Mouse (Mus musculus): ENCODE data around the gene Senp1. TPM values are rescaled to one million over a fixed set of nuclear protein-coding genes. Genes with fewer than 3 reads are reported as not detected.

The Senp1 gene
- 12.3 and 12.7 TPM in 2 replicates for polyA plus RNA-seq (2012; rRNA removed)

- peak; percentile 76 to 90 for DNase-seq (ENCODE audit: extremely low spot score in 1 of 2, low spot score in 1 of 2)
These were observed at the start of gene Senp1 for GRCm38 (mm10) chr15:98093121-98094011. Senp1 (minus strand) TSS chr15:98093744.

DNA sequence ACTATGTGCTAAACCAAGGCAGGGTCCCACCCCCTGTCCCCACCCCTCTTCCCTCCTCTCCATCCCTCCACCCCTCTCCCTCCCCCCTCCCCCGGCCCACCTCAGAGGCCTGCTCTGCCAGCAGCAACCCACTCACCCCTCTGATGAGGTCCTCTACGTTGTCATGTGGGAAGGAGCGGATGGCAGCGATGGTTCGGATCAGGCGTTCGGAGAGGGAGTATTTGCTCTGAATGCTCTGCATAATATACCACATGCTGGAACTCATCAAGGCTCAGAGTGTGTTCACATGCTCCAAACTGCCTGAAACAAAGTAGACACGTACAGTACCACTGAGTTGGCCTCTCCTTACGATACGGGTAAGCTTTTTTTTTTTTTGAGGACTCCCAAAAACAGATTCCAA is 49.0 kb upstream of the Senp1 start:
- DNase-seq (ENCODE audit: extremely low spot score in 1 of 2, low spot score in 1 of 2), result no peak

- no peak for DNase-seq (ENCODE audit: extremely low spot score in 1 of 2, low spot score in 1 of 2)
These were observed 47.3 kb upstream of the Senp1 start for GRCm38 (mm10) chr15:98140809-98141208.

DNA sequence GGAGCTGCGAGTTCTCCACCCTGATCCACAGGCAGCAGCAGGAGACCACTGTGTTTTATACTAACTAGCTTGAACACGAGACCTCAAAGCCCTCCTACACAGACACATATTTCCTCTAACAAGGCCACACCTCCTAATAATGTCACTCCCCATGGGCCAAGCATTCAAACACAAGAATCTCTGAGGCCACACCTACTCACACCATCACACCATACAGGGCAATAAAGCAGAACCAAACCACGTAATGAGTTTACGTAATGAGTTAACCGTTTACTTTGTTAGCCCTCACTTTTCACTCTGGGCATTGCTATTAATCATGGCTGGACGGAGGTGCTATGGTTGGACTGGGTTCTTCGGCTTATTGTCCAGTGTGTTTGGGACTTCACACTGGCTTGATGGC is 46.2 kb upstream of the Senp1 start:
- no peak for DNase-seq (ENCODE audit: extremely low spot score in 1 of 2, low spot score in 1 of 2)

- DNase-seq (ENCODE audit: extremely low spot score in 1 of 2, low spot score in 1 of 2), result no peak
These were observed 43.3 kb upstream of the Senp1 start for GRCm38 (mm10) chr15:98136871-98137270.

GRCm38 (mm10) chr15:98135671-98136070 is 42.1 kb upstream of the Senp1 start:
- DNase-seq (ENCODE audit: extremely low spot score in 1 of 2, low spot score in 1 of 2), result no peak

DNA sequence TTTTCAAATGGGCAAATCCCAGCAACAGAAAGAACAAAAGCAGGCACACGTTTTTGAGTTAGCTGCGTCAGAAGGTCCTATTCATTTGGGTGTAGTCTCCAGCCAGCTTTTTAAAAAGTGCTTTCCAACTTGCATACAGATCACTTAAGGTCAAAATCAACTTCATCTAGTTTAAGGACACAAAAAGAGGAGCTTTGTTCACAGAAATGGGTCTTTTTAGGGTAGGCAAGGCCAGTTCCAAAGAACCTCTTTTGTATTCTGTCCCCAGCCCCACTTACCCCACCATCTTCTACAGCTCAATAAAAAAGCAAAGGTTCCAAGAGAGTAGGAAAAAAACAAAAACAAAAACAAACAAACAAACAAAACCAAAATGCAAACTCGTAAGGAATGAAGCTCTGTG is 41.1 kb upstream of the Senp1 start:
- no peak for DNase-seq (ENCODE audit: extremely low spot score in 1 of 2, low spot score in 1 of 2)

GRCm38 (mm10) chr15:98134034-98134433 is 40.5 kb upstream of the Senp1 start:
- peak in 1 of 2 experiments; percentile 47 for DNase-seq (ENCODE audit: extremely low spot score in 1 of 2, low spot score in 1 of 2)

- DNase-seq (ENCODE audit: extremely low spot score in 1 of 2, low spot score in 1 of 2), result no peak
These were observed 39.9 kb upstream of the Senp1 start for GRCm38 (mm10) chr15:98133471-98133870.

DNA sequence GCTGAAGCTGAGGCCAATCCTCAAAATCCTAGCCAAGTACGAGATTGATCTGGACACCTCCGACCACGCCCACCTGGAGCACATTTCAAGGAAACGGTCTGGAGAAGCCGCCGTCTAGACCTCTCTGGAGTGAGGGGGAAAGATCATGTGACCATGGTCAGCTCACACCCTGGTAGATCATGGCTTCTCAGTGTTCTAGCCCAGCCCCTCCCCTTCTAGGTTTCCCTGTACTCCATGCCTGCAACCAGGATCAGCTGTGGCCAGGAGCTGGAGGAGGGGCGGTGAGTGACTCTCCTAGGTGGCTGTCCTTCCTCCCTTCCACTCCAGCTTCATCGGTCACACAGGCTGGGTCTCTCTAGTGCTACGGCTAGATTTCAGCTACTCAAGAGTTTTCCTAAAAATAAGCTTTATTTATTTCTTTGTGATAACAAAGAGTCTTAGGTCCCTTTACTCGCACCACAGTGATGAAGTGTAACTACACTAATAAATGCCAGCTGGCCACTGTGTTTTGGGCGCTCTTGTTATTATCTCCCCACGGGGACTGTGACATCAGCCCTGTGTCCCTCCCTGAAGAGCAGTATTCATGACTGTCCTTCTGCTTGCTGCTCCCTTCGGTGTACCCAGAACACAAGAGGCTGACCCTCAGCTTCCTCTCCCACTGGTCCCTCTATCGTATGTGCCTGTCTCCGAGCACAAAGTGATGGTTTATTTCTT is 38.6 kb upstream of the Senp1 start:
- DNase-seq (ENCODE audit: extremely low spot score in 1 of 2, low spot score in 1 of 2), result no peak

DNA sequence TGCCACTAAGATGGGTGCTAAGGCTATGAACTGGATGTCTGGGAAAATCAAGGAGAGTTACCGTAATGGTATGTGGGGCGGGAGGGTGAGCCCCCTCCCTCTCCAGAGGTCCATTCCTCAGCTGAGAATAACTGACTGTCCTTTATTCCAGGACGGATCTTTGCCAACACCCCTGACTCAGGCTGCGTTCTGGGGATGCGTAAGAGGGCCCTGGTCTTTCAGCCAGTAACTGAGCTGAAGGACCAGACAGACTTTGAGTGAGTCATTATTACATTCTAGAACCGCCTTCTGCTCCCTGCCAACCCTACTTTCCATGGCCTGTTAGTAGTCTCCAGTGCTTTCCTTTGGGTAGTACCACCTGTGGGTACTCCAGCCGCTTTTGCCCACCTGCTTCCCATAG is 37.9 kb upstream of the Senp1 start:
- no peak for DNase-seq (ENCODE audit: extremely low spot score in 1 of 2, low spot score in 1 of 2)

- DNase-seq (ENCODE audit: extremely low spot score in 1 of 2, low spot score in 1 of 2), result no peak
These were observed 37.5 kb upstream of the Senp1 start for GRCm38 (mm10) chr15:98131001-98131400.

- DNase-seq (ENCODE audit: extremely low spot score in 1 of 2, low spot score in 1 of 2), result no peak
These were observed 27.3 kb upstream of the Senp1 start for GRCm38 (mm10) chr15:98120831-98121230.

DNA sequence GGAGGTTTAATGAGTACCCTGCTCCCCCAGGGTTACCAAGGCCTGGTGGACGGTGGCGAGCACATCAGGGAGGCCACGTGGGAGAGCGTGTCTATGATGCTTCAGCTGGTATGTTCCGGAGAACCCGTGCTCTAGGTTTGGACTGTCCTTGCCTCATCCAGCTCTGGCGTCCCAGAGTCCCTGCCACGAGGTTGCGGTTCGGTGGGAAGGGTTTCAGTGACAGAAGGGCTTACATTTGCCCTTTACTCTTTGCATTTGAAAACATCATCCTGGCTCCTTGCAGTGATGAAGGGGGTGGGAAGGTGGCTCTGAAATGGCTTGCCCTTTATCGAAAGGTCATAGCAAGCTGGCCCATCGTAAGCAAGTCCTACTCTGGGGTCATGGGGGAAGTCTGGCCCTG is 25.8 kb upstream of the Senp1 start:
- DNase-seq (ENCODE audit: extremely low spot score in 1 of 2, low spot score in 1 of 2), result no peak

DNA sequence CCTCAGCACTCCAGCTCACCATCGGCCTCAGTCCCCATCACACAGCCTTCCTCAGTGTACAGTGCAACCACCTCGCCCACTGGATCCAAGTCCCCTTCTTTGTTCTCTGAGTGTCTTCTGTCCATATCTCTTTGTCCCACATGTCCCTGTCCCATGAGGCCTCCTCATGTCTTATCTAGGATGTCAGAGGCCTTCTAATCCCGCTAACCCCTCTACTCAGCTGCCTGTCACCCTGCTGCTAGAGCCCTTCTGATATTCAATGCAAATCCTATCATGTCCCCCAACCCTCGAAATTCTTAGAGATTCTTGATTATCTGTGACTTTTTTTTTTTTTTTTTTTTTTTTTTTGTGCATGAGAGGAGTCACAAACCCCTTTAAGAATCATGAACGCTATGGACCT is 22.7 kb upstream of the Senp1 start:
- DNase-seq (ENCODE audit: extremely low spot score in 1 of 2, low spot score in 1 of 2), result no peak

- no peak for DNase-seq (ENCODE audit: extremely low spot score in 1 of 2, low spot score in 1 of 2)
These were observed 22.2 kb upstream of the Senp1 start for GRCm38 (mm10) chr15:98115779-98116163.

DNA sequence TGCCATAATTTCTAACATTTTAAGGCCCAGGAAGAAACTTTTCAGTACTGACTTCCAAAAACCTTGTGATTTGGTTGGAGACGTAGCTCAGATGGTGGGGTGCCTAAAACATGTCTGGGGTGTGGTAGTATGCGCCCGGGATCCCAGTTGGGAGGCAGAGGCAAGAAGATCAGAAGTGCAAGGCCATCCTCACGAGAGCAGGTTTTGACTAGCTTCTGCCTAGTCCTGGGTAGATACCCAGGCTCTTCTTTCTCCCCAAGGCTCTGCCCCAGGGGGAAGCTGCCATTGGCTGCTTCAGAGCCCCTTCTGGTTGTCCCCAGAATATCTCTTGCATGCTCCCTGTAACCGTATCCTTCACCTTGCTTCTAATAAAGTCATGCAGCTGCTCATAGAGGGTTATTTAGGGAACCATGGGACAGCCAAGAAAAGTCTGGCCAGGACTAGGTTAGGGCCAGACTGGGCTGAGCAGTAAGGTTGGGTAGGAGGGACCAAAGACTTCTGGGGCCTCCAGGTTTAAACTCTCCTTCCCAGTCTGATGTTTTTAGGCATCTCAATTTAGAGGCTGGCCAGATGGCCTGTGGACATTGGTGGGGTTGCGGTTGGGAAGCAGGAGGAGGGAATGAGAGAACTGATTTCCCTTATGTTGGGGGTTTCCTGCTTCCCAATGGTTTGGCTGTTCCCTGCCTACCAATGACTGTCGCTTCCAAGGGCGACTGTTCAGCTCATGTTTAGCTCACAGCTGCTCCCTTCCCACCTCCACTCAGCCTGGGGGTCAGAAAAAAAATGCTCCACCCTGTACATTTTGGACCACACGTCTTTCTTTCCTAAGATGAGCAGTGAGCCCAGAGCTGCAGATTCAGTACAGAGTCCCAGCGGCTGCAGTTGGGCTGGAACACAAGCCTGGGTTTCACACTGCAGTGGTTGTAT is 21.6 kb upstream of the Senp1 start:
- DNase-seq (ENCODE audit: extremely low spot score in 1 of 2, low spot score in 1 of 2), result no peak

DNA sequence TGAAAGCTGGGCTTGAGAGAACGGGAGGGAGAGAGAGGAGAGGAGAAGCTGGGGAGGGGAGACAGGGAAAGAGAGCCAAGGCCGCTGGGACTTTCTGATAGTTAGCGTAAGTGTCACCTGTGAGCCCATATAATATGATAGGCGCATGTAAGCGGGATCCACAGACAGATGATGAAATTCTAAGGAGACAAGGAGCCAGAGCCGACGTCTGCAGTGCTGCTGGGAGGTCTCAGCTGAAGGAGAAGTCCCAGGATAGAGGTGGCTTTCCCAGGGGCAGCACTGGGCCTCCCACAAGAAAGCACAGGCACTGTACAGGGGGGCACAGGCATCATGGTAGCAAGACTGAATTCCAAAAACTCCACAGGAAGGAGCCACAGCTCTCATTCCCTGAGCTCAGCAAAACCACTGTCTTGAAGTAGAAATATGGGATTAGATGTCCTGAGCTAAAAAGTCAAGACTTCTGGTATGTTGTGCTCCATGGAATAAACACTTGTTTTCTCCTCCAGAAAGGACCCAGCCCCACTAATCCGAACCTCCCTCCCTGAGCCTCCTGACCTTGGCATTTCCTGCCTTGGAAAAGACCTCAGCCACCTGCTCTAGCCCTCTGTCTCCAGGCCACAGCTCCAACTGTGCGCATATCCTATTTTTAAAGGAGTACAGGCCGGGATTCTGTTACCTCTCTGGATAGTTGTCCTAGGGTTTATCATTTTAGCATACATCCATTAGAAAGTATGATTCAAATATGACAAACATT is 20.7 kb upstream of the Senp1 start:
- no peak for DNase-seq (ENCODE audit: extremely low spot score in 1 of 2, low spot score in 1 of 2)

DNA sequence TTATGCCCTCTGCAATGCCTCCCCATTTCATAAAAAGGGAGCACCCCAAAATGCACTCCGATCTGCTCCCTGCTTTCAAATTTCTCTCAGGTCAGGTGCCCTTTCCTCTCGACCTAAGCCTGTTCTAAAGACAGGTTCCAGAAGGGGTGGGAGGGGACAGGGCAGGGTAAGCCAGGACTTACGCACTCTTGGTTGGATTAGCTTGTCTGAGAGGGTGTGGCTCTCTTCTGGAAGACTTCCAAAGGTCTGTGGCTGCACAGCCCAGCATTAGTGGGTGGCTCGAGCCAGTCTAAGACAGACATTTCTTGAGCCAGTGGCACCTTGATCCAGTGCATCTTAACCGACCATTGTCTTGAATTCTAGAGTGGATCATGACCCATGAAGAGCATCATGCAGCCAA is 18.2 kb upstream of the Senp1 start:
- no peak for DNase-seq (ENCODE audit: extremely low spot score in 1 of 2, low spot score in 1 of 2)

All from frontal cortex, adult 2 months (tissue).